Mouse (Mus musculus): Measurements from ENCODE around the gene Msh6.

DNA sequence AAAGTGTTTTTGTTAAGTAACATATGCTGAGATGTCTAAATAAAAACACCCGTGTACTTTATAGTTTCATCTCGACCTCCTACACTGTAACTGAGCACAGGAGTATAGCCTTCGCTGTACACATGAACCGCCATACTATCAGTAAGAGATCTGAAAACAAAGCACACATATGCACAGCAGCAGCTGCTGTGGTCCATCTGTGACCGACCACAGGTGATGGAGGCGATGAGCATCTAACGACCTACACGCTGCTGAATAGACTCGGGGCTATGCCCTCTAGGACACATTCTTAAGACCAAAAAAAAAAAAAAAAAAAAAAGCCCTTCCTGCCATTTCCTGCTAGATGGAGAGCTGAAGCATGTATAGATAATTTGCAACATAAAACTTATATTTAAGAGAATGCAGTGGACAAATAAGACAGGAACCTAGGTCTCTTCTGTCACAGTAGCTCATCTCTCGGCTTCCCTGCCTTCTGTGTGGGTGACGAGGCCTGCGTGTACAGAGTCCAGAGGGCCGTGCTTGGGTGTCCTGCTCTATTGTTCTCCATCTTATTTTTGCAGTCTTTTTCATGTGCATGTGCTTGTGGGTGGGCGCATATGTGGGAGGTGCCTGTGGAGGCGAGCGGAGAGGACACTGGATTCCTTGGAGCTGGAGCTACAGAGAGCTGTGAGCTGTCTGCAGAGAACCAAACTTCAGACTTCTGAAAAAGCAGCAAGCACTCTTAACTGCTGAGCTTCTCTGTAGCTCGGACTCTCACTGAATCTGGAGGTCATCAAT is 54.5 kb downstream of the Msh6 start:
- TF ChIP-seq EP300 (IDR thresholded peaks at IDR 0.05; ENCODE audit: low read depth in 1 of 2, low read length in 2 of 2) (no peak), KAT2A (conservative IDR thresholded peaks at IDR 0.05; ENCODE audit: low read depth, low read length) (no peak), POLR2A (IDR thresholded peaks at IDR 0.05; ENCODE audit: control insufficient read depth in 1 of 2, insufficient read depth in 1 of 2, low read depth in 1 of 2, low read length in 2 of 2, poor library complexity in 1 of 2) (no peak), CTCF (IDR thresholded peaks at IDR 0.05 in 2 of 3, conservative IDR thresholded peaks at IDR 0.05 in 1 of 3; ENCODE audit: control insufficient read depth in 1 of 3, insufficient read depth in 1 of 3, low read depth in 2 of 3, low read length in 3 of 3, poor library complexity in 1 of 3, severe bottlenecking in 1 of 3) (no peak), USF1 (IDR thresholded peaks at IDR 0.05; ENCODE audit: low read depth, low read length) (no peak)

Data from MEL (cell line).